Mouse (Mus musculus): ENCODE data around the gene Dcst1.
A peak's percentile ranks its signal among the peaks of the same experiment; 100 is the strongest.

The Dcst1 gene

GRCm38 (mm10) chr3:89332013-89332412, 33.0 kb downstream of the Dcst1 start:
- no peak for DNase-seq (ENCODE audit: low spot score)

GRCm38 (mm10) chr3:89331561-89331960, 33.5 kb downstream of the Dcst1 start:
- no peak for DNase-seq (ENCODE audit: low spot score)

DNA sequence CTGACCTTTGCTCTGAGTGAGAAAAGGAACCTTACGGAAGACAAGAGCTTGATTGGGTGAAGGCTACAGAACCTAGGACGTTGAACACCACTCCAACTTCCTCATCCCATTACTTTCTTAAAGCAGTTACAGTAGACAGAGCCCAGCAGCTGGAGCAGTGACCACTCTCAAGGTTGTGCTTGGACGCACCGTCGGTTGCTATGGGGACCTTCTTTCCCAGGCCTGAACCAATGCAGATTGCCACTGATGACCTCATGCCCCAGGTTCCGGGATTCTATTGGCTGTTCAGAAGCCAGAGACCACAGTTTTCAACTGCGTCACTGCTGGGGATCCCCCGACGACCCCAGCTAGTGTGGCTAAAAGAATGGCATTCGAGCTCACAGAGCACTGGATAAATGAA, 34.1 kb downstream of the Dcst1 start:
- no peak for DNase-seq (ENCODE audit: low spot score)

GRCm38 (mm10) chr3:89330346-89330745, 34.7 kb downstream of the Dcst1 start:
- no peak for DNase-seq (ENCODE audit: low spot score)

DNA sequence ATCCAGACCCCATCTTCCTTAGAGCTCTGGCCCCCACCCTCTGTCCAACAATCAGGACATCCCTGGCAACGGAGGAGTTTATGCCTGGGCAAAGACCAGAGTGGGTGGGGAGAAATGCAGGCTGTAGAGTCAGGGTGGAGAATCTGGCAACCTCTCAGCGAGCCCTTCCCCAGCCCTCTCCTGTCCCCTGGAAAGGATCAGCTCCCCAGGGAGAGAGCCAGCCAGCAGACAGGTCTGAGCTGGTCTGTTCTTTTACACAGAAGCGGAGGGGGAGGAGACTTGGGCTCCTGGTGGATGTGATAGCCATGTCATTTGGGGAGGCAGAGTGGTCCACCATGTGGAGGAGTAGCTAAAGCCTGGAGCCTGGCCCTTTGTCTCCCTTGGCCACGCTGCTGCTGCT, 36.4 kb downstream of the Dcst1 start:
- DNase-seq (ENCODE audit: low spot score): no peak

DNA sequence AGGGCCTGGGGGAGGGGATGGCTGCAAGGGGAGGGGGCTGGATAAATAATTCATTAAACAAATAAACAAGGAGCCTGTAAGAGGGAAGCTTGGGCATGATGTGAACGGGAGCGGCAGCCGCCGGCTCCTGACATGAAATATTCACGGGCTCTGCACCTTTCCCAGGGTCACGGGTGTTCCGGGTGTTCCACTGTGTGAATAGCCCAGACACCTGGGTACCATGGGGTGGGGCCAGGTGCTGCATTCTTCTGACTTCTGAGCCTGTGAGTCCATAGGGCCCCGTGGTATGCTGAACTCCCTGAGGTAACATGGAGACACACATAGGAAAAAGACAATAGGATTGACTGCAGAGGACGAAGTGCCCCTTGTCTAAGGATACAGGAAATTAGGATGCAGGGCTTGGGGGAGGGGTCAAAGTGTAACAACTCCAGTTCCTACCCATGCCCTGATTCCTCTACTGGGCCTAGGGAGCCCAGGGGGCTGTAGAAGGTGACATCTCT, 37.6 kb downstream of the Dcst1 start:
- no peak for DNase-seq (ENCODE audit: low spot score)

GRCm38 (mm10) chr3:89325882-89326281, 39.2 kb downstream of the Dcst1 start:
- DNase-seq (ENCODE audit: low spot score): no peak

DNA sequence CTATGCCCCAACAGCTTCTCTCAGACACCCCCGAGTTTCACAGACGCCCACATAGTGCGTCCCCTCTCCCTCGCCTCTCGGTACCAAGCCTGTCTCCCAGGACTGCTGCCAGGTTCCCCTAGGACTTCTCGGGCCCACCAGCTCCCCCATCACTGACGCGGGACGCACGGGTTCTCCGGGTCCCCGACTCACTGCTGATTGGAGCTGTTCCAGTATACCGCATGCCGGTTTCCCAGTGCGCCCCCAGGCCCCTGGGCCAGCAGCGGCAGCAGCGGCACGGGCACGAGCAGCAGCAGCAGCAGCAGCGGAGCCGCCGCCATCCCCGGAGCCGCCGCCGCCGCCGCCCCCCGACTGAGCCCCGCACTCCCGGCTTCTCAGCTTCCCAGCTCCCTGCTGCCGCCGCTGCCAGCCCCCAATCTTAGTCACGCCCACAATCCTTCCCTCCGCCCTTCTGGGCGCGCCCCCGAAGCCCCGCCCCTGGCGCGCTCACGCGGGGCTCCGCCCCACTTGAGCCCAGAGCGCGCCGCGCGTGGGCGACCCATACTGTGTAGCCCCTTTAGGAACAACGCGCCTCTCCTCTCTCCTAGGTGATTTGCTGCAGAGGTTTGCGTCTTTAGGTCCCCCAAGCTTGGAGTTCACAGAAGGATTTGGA, 42.4 kb downstream of the Dcst1 start, which contains the start of gene Efna3:
TSS of gene Efna3 (minus strand) at position 452 of the 652 bp plus-strand sequence.
- peak; percentile 87 for DNase-seq (ENCODE audit: low spot score)

- DNase-seq (ENCODE audit: low spot score): no peak
Measured at GRCm38 (mm10) chr3:89322131-89322500, 42.9 kb downstream of the Dcst1 start.

GRCm38 (mm10) chr3:89321183-89322130, 43.6 kb downstream of the Dcst1 start:
- DNase-seq (ENCODE audit: low spot score): peak; percentile 52

DNA sequence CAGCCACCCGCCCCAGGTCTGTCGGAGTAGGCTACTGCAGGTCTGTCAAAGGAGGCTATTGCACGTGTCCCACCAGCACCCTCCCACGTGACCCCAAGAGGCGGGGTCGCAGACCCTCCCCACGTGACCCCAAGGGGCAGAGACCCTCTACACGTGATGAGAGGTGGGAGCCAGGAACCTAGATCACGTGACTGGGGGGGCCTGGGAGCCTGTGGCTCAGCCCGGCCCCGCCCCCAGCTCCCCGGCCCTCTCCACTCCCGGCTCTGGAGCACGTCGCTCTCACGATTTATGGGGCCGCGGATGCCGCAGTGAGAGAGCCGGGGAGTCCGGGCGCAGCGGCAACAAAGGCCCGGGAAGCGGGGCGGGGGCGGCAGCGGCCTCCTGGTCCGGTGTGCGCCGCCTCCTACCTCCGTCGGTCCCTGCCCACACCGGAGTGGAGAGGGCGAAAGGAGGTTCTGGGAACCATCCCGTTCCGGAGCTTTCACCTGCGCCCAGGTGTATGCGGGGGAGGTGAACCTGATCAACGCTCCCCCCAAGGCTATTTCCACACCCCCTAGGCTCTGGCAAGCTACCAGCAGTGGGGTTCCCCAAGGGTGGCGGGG, 44.4 kb downstream of the Dcst1 start:
- DNase-seq (ENCODE audit: low spot score): no peak

DNA sequence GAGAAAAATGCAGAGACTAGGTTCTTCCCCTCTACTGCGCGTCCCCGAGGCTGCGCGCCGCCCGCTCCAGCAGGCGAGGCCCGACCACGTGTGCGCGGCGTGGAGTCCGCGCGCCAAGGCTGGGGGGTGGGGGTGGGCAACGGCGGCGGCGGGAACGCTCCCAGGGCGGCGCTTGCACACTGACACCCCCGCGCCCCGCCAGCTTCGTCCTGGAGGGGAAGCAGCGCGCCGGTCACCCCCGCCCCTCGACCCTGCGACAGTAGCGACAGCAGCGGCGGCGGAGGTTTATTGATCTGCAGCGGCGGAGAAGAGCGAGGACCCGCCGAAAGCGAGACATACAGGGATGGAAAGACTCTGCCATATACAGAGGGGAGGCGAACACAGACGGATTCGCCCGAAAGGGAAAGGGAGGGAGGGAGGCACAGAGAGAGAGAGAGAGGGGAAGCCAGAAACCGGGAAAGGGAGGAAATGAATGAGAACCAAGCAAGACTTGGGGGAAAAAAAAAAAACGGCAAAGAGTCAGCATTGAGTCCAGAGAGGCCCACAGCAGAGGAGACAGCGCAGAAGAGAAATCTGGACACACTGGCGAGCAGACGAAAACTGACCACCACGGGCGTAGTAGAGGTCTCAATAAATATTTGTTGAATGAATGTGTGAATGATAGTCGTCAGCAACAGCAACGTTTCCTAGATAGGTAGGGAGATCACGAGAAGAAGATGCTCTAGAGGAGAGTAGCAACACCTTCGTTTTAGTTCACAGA, 45.3 kb downstream of the Dcst1 start:
- no peak for DNase-seq (ENCODE audit: low spot score)

- no peak for DNase-seq (ENCODE audit: low spot score)
Measured at GRCm38 (mm10) chr3:89318971-89319590, 46.0 kb downstream of the Dcst1 start.

DNA sequence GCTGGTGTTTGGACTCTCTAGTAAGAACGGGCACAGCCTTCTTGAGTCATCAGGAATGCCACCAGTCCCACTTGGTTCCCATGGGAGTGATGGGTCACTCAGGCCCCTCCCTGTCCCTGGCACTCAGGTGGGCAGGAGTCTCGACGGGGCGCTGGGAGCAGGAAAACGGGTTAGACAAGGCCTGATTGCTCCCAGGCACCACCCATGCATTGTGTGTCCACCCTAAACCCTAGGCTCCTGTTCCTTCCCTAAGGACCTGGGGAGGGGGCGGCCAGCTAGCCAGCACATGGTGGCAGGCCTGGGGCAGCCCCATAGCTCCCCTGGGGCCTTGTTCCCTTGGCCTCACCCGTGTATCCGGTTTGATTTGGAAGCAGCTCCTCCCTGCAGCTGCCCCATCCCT, 46.7 kb downstream of the Dcst1 start:
- no peak for DNase-seq (ENCODE audit: low spot score)

DNA sequence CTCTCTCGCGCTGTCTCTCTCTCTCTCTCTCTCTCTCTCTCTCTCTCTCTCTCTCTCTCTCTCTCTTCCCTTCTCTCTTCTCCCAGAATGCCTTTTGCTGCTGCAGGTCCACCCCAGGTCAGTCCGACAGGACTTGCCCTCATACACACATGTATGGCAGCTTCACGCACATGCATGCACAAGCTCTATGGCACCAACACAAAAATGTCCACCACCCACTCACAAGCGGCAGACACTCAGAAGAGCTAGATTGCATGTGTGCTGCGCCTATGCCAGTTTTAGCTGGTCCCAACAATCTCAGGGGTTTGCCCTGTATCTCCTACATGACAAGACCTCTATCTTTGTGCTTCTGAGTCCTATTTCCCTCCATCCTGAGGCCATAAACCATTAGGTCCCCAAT, 47.8 kb downstream of the Dcst1 start:
- no peak for DNase-seq (ENCODE audit: low spot score)

GRCm38 (mm10) chr3:89316833-89317232, 48.2 kb downstream of the Dcst1 start:
- DNase-seq (ENCODE audit: low spot score): peak; percentile 91

DNA sequence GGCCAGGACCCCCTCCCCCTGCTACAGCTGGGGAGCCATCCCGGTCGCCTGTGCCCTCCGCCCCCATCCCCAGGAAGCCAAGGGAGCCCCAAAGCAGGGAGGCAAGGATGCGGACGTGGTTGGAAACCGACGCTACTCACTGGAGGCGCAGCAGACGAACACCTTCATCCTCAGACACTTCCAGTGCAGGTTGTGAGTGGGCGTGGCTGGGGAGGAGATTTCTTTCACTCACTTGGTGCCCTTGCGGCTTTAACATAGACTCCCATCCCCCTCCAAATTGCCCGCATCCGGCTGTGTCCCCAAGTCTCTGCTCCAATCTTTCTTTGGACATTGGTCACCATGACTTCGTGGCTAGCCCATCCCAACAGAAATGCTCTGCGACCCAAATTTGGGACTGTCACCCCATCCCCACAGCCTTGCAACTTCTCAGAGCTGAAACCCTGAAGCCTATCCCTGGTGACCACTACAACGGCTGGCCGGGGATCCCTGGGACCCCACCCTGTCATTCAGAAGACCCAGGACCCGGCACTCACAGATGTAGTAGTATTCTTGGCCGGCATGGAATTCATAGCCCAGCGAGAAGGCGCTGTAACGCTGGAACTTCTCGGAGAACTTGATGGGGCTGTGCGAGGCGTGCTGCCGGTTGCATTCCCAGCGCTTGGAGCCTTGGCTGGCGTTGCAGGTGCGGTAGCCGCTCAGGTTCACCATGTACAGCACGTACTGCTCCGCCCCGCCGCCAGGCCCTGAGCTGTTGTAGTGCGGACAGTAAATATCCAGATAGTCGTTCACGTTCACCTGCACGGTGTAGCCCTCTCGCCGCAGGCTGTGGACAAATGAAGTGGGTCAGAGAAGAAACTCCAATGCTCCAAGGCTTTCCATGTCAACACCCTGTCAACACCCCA, 48.9 kb downstream of the Dcst1 start:
- DNase-seq (ENCODE audit: low spot score): no peak

GRCm38 (mm10) chr3:89315195-89315929, 49.7 kb downstream of the Dcst1 start:
- DNase-seq (ENCODE audit: low spot score): peak; percentile 86

DNA sequence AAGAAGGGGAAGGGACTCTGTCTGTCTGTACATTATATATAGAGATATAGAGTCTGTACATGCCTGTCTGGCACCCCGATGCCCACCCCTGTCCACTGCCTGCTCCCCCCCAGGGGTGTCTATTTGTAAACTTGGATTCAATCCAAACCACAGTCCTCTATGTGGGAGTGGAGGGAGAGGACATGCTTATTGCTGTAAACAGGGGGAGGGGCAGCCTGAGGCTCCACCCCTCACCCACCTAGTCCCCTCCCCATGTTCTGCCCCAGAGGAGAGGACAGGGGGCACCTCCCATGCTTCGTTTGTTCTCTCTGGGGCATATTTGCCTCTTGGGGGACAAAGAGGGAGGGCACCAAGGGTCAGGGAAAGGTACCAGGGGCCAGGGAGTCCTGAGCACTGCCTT, 50.3 kb downstream of the Dcst1 start:
- no peak for DNase-seq (ENCODE audit: low spot score)

- no peak for DNase-seq (ENCODE audit: low spot score)
Measured at GRCm38 (mm10) chr3:89314340-89314739, 50.7 kb downstream of the Dcst1 start.
